Mouse (Mus musculus) thymus, adult 2 months (tissue): ENCODE results near the gene Fam117b. TPM values are rescaled to one million over a fixed set of nuclear protein-coding genes. Genes with fewer than 3 reads are reported as not detected.

ENCODE experiments used
- DNase-seq: peaks from one replicate; pipeline ENCODE4 v3.0.0; 2021
- H3K27ac ChIP-seq: fragments of 200-500 bp; 2 replicates; pipeline ENCODE4 v1.5.1; 2012; ENCODE audit warnings: low read length, control low read depth; ENCODE audit not compliant: control insufficient read depth, insufficient read depth
- H3K27me3 ChIP-seq: fragments of 200-500 bp; 2 replicates; pipeline ENCODE4 v1.6.1; 2012; ENCODE audit warnings: mild to moderate bottlenecking, low read length, moderate library complexity, mixed read lengths; ENCODE audit not compliant: control insufficient read depth, insufficient read depth
- H3K36me3 ChIP-seq: fragments of 200-500 bp; 2 replicates; pipeline ENCODE4 v1.6.1; 2012; ENCODE audit warnings: mild to moderate bottlenecking, low read length, moderate library complexity; ENCODE audit not compliant: control insufficient read depth, insufficient read depth
- H3K4me1 ChIP-seq: fragments of 200-500 bp; replicated peaks from 2 replicates; pipeline ENCODE4 v1.6.1; 2012; ENCODE audit warnings: low read length; ENCODE audit not compliant: control insufficient read depth, insufficient read depth
- H3K4me3 ChIP-seq: fragments of 200-500 bp; 2 replicates; pipeline ENCODE4 v1.5.1; 2012; ENCODE audit warnings: mild to moderate bottlenecking, low read length, control low read depth, moderate library complexity; ENCODE audit not compliant: control insufficient read depth, insufficient read depth
- CTCF ChIP-seq: fragments of 200-500 bp; IDR thresholded peaks from 2 replicates; pipeline ENCODE4 v1.5.1; 2012; ENCODE audit warnings: mild to moderate bottlenecking, control low read depth, low read length, moderate library complexity, borderline replicate concordance; ENCODE audit not compliant: control insufficient read depth, poor library complexity, insufficient read depth; ENCODE audit errors: extremely low read depth
- POLR2A ChIP-seq: fragments of 200-500 bp; IDR thresholded peaks from 2 replicates; pipeline ENCODE4 v1.6.1; 2012; ENCODE audit warnings: mild to moderate bottlenecking, low read length, control low read depth, moderate library complexity; ENCODE audit not compliant: control insufficient read depth, poor library complexity, insufficient read depth; ENCODE audit errors: extremely low read depth
- WGBS: fragments of 180-500 bp; shearing (Covaris S2); methylation state at CpG from one replicate; pipeline ENCODE4 v1.1.7; 2018; 5-methylcytosine and 5-hydroxymethylcytosine counted together
- polyA plus RNA-seq: library from polyadenylated mRNA; depleted of rRNA; stranded (reverse); fragments of >200 nt; gene quantifications from 2 replicates; pipeline ENCODE4 v1.2.3, GENCODE M21; 2012

Gene Fam117b
- polyA plus RNA-seq, 1 experiment: 9.7 TPM

- H3K4me3 ChIP-seq: no peak overlapping the region
- WGBS: 98% methylated on average over 1 of the region's 1 CpGs
- no peak overlapping the region for H3K27ac ChIP-seq
- DNase-seq: no peak
- H3K4me1 ChIP-seq: no peaks in the 10 kb centered on the region
- no peak for TF ChIP-seq POLR2A
- no peak for TF ChIP-seq CTCF
- no peaks in the 10 kb centered on the region for H3K27me3 ChIP-seq
- H3K36me3 ChIP-seq: no peaks in the 10 kb centered on the region
Observed at GRCm38 (mm10) chr1:59941063-59941462, 28.3 kb downstream of the Fam117b start.

GRCm38 (mm10) chr1:59942057-59942790, 29.4 kb downstream of the Fam117b start:
- H3K4me3 ChIP-seq: no peak overlapping the region
- WGBS: 87% methylated on average over 6 of the region's 6 CpGs
- H3K27ac ChIP-seq: no peak overlapping the region
- no peak for DNase-seq
- no peak for TF ChIP-seq POLR2A
- no peak for TF ChIP-seq CTCF
- no peaks in the 10 kb centered on the region for H3K27me3 ChIP-seq
- no peaks in the 10 kb centered on the region for H3K36me3 ChIP-seq
- H3K4me1 ChIP-seq: no peaks in the 10 kb centered on the region

GRCm38 (mm10) chr1:59943825-59944224, 31.0 kb downstream of the Fam117b start:
- TF ChIP-seq CTCF (no peak), POLR2A (no peak)
- Histone ChIP-seq H3K4me1 (no peaks in the 10 kb centered on the region), H3K27ac (no peak overlapping the region), H3K4me3 (no peak overlapping the region), H3K27me3 (no peaks in the 10 kb centered on the region), H3K36me3 (no peaks in the 10 kb centered on the region)
- no peak for DNase-seq
- WGBS: 89% methylated on average over 5 of the region's 5 CpGs

- no peaks in the 10 kb centered on the region for H3K4me1 ChIP-seq
- no peak overlapping the region for H3K27ac ChIP-seq
- H3K36me3 ChIP-seq: no peaks in the 10 kb centered on the region
- DNase-seq: no peak
- H3K4me3 ChIP-seq: no peak overlapping the region
- H3K27me3 ChIP-seq: no peaks in the 10 kb centered on the region
- TF ChIP-seq POLR2A (no peak), CTCF (no peak)
- 76% methylated on average over 1 of the region's 1 CpGs for WGBS
Observed at GRCm38 (mm10) chr1:59945969-59946368, 33.2 kb downstream of the Fam117b start.

- H3K4me1 ChIP-seq: no peaks in the 10 kb centered on the region
- no peaks in the 10 kb centered on the region; the same call in 1 of the 2 replicates for H3K36me3 ChIP-seq
- H3K4me3 ChIP-seq: no peak overlapping the region
- TF ChIP-seq POLR2A (no peak), CTCF (no peak)
- no peaks in the 10 kb centered on the region for H3K27me3 ChIP-seq
- WGBS: 97% methylated on average over 4 of the region's 4 CpGs
- no peak for DNase-seq
- no peak overlapping the region for H3K27ac ChIP-seq
Observed at GRCm38 (mm10) chr1:59947509-59947908, 34.7 kb downstream of the Fam117b start.

GRCm38 (mm10) chr1:59957206-59957605, 44.4 kb downstream of the Fam117b start:
- Histone ChIP-seq H3K4me3 (no peak overlapping the region), H3K4me1 (no peaks in the 10 kb centered on the region), H3K36me3 (no peaks in the 10 kb centered on the region; the same call in 1 of the 2 replicates), H3K27ac (no peak overlapping the region), H3K27me3 (no peaks in the 10 kb centered on the region)
- no peak for TF ChIP-seq CTCF
- no peak for TF ChIP-seq POLR2A
- 50% methylated on average over 3 of the region's 3 CpGs for WGBS
- DNase-seq: no peak

GRCm38 (mm10) chr1:59959941-59960340, 47.1 kb downstream of the Fam117b start:
- H3K36me3 ChIP-seq: no peaks in the 10 kb centered on the region
- 93% methylated on average over 1 of the region's 1 CpGs for WGBS
- no peaks in the 10 kb centered on the region for H3K27me3 ChIP-seq
- TF ChIP-seq POLR2A: no peak
- no peak for TF ChIP-seq CTCF
- no peak for DNase-seq
- H3K27ac ChIP-seq: no peak overlapping the region
- H3K4me3 ChIP-seq: no peak overlapping the region
- H3K4me1 ChIP-seq: no peaks in the 10 kb centered on the region
